Mouse (Mus musculus) MEL-GATA-1-ER (cell line): ENCODE measurements at regions not wholly inside any gene's neighbourhood (a gene's known extent, or its start where the extent isn't known, plus 50 kb on each side); places are given as distances from the start of the nearest gene placed in this dataset.
A peak's percentile ranks its signal among the peaks of the same experiment; 100 is the strongest.
"Not testable (repeated sequence)": the region's sequence is repeated elsewhere in the genome, so short reads cannot be mapped to it uniquely, and the experiment has no call there.

Source experiments
- DNase-seq: peaks from one replicate; pipeline ENCODE4 v3.0.0-alpha.2; 2012; ENCODE audit warnings: low read depth; ENCODE audit errors: extremely low read depth

DNA sequence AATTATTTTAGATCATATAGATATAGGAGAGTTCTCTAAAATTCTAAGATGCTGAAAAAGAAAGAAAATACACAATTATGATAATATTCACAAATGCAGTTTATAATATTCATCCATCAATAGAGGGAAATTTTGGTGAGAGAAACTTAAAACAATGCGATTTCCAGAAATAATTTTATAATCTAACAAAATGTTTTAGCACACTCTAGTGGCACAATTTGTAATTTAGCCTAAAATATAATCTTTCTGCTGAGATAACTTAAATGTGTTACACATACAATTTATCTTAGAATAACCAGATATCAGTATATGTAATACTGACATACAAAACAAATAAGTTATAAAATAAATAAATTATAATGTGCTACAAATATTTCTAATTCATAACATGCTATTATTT is 159.5 kb upstream of the Klhl4 start:
- no peak for DNase-seq

DNA sequence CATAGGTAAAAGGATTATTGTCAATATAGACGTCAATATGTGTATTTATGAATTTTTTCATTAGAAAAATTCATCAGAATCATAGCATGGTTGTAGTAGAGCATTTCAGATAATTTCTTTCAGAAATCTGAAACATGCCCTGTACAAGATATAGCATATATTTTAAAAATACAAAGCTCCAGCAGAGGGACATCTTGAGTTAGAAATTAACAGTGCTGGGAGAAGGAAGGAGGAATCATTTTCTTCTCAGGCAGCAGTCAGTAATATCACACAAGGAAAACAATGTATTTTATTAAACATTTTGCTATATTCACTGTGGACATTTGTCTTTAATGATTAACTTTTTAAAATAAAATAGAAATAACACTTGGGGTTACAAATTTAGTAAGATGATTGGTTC is 149.8 kb upstream of the Klhl4 start:
- no peak for DNase-seq

DNA sequence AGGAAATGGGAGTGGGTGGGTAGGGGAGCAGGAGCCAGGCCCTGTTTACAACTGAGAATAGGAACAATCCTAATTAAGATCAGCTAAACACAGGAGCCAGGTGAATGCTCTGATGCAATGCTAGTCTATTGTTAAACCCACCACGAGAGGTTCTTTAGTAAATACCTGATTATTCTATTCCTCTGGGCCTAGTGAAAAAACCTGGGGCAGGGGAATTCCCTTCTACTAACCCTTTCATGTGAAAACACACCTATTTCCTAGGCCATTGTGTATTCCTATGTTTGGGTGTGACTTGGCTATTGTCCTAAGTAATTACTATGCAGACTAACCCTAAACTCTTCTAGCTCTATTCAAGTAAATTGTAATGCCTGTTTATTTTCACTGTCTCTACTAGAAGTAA is 138.0 kb upstream of the Klhl4 start:
- not testable (repeated sequence) for DNase-seq

DNA sequence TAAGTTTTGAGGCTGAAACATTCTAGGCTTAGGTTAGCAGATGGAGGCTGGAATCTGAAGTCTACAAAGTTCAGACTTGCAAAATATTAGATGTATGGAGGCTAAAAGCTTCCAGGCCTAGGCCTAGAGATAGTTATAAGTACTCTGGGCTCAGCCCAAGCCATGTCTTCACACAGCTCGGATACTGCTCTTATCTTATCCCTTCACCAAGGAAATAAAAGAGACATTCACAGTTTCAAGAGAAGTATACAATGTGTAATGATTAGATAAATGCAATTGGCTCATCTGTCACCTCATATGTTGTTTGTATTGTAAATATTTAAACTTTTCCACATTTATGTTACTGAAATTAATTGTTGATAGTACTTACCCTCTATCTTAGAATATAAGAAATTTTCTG is 114.9 kb upstream of the Klhl4 start:
- peak; percentile 28 for DNase-seq
